ENCODE assay signal across 8 mouse cellular contexts in genomic region chr14:54617897-54618365, GRCm38 (mm10). TPM values are rescaled to one million over a fixed set of nuclear protein-coding genes. Genes with fewer than 3 reads are reported as not detected.
DNase-seq lines count a peak whose midpoint lies in the region; ATAC-seq lines count a peak whose summit lies in the region.

Gene Psmb5, minus strand, starts transcription at chr14:54618022.

- H3K36me3 ChIP-seq in hindbrain, embryonic 10.5 days, result peaks cover 35% of the 10 kb centered on the region

- peak within 1 kb of the TSS; percentile 98 for H3K4me3 ChIP-seq in hindbrain, embryonic 10.5 days

- H3K9me3 ChIP-seq in hindbrain, embryonic 10.5 days, result no peaks in the 10 kb centered on the region

- WGBS in hindbrain, embryonic 10.5 days, result under 1% methylated on average over 25 of the region's 25 CpGs

- ATAC-seq in frontal cortex, adult (ENCODE audit: low TSS enrichment), result peak; percentile 91

- no peaks in the 10 kb centered on the region for H3K27me3 ChIP-seq in hindbrain, embryonic 10.5 days (ENCODE audit: insufficient read depth, poor library complexity, severe bottlenecking)

- H3K4me1 ChIP-seq in hindbrain, embryonic 10.5 days (replicated peaks), result peaks cover 15% of the 10 kb centered on the region

- DNase-seq in MN1 (ENCODE audit: low spot score), result peak; percentile 92
- DNase-seq in cerebellum, adult 9-10 months, result peak; percentile 93
- DNase-seq in hindbrain, embryonic 10.5 days (ENCODE audit: low spot score), result peak; percentile 91
- peak; percentile 91 for DNase-seq in layer of hippocampus, adult 9-11 months
- DNase-seq in lung, postnatal 10 days, result peak; percentile 91
- DNase-seq in ovary, postnatal 36 days (ENCODE audit: low spot score), result peak; percentile 83
- peak; percentile 86 for DNase-seq in thymus, postnatal 25 days

- peak within 1 kb of the TSS; percentile 95 for H3K27ac ChIP-seq in hindbrain, embryonic 10.5 days

RNA-seq across cellular contexts. Expression of gene Psmb5, which starts in this region (rescaled TPM):
- polyA plus RNA-seq in hindbrain, embryonic 10.5 days (2016; fragmentation: Nextera tagmentation; extraction: Ambion mirVana), result 500 and 517 TPM in 2 replicates

Comparison
In these comparisons a context has a peak if more than half of its experiments do, and no peak if none do; other contexts are left out.
1. Peak in every context shown above with its lines: DNase-seq, ATAC-seq, H3K4me3 ChIP-seq and H3K27ac ChIP-seq.